Mouse (Mus musculus): ENCODE measurements around the gene Adamts14. TPM values are rescaled to one million over a fixed set of nuclear protein-coding genes. Genes with fewer than 3 reads are reported as not detected.

Gene Adamts14
- polyA plus RNA-seq, 1 experiment from 2014 or later, result 0.29 TPM

- no peaks in the 10 kb centered on the region for H3K4me1 ChIP-seq (ENCODE audit: control insufficient read depth, insufficient read depth, low read length)
- H3K27ac ChIP-seq (ENCODE audit: low read length), result no peak overlapping the region
- WGBS, result 95% methylated on average over 6 of the region's 6 CpGs
- no peak overlapping the region for H3K9ac ChIP-seq (ENCODE audit: low read depth, low read length)
- ATAC-seq, result no peak
- no peaks in the 10 kb centered on the region for H3K36me3 ChIP-seq (ENCODE audit: control insufficient read depth, insufficient read depth, low read length)
- no peak overlapping the region for H3K4me2 ChIP-seq (ENCODE audit: low read length)
- H3K27me3 ChIP-seq (ENCODE audit: control insufficient read depth, insufficient read depth, low read depth, low read length), result no peaks in the 10 kb centered on the region
- H3K9me3 ChIP-seq (replicated peaks; ENCODE audit: control insufficient read depth, low read length, poor library complexity, severe bottlenecking), result no peaks in the 10 kb centered on the region
- H3K4me3 ChIP-seq (ENCODE audit: low read depth, low read length), result no peak overlapping the region
Measured at GRCm38 (mm10) chr10:61246288-61246687, 26.9 kb downstream of the Adamts14 start.

- Histone ChIP-seq H3K9ac (ENCODE audit: low read depth, low read length) (no peak overlapping the region), H3K27ac (ENCODE audit: low read length) (no peak overlapping the region), H3K36me3 (ENCODE audit: control insufficient read depth, insufficient read depth, low read length) (no peaks in the 10 kb centered on the region), H3K9me3 (replicated peaks; ENCODE audit: control insufficient read depth, low read length, poor library complexity, severe bottlenecking) (no peaks in the 10 kb centered on the region), H3K4me3 (ENCODE audit: low read depth, low read length) (no peak overlapping the region), H3K4me2 (ENCODE audit: low read length) (no peak overlapping the region), H3K27me3 (ENCODE audit: control insufficient read depth, insufficient read depth, low read depth, low read length) (no peaks in the 10 kb centered on the region), H3K4me1 (ENCODE audit: control insufficient read depth, insufficient read depth, low read length) (no peaks in the 10 kb centered on the region)
- no peak for ATAC-seq
- WGBS, result 73% methylated on average over 4 of the region's 4 CpGs
Measured at GRCm38 (mm10) chr10:61241961-61242421, 31.2 kb downstream of the Adamts14 start.

- H3K9ac ChIP-seq (ENCODE audit: low read depth, low read length), result no peak overlapping the region
- no peak overlapping the region for H3K4me2 ChIP-seq (ENCODE audit: low read length)
- no peaks in the 10 kb centered on the region for H3K36me3 ChIP-seq (ENCODE audit: control insufficient read depth, insufficient read depth, low read length)
- no peaks in the 10 kb centered on the region for H3K4me1 ChIP-seq (ENCODE audit: control insufficient read depth, insufficient read depth, low read length)
- H3K4me3 ChIP-seq (ENCODE audit: low read depth, low read length), result no peak overlapping the region
- ATAC-seq, result no peak
- no peak overlapping the region for H3K27ac ChIP-seq (ENCODE audit: low read length)
- no peaks in the 10 kb centered on the region for H3K27me3 ChIP-seq (ENCODE audit: control insufficient read depth, insufficient read depth, low read depth, low read length)
- no peaks in the 10 kb centered on the region for H3K9me3 ChIP-seq (replicated peaks; ENCODE audit: control insufficient read depth, low read length, poor library complexity, severe bottlenecking)
- WGBS, result 75% methylated on average over 14 of the region's 14 CpGs
Measured at GRCm38 (mm10) chr10:61240108-61240920, 32.9 kb downstream of the Adamts14 start.

GRCm38 (mm10) chr10:61237391-61237785, 35.9 kb downstream of the Adamts14 start:
- no peak for ATAC-seq
- H3K27ac ChIP-seq (ENCODE audit: low read length), result no peak overlapping the region
- no peak overlapping the region for H3K9ac ChIP-seq (ENCODE audit: low read depth, low read length)
- H3K27me3 ChIP-seq (ENCODE audit: control insufficient read depth, insufficient read depth, low read depth, low read length), result no peaks in the 10 kb centered on the region
- H3K4me2 ChIP-seq (ENCODE audit: low read length), result no peak overlapping the region
- no peak overlapping the region for H3K4me3 ChIP-seq (ENCODE audit: low read depth, low read length)
- H3K4me1 ChIP-seq (ENCODE audit: control insufficient read depth, insufficient read depth, low read length), result no peaks in the 10 kb centered on the region; the same call in 1 of the 2 replicates
- 74% methylated on average over 6 of the region's 6 CpGs for WGBS
- H3K36me3 ChIP-seq (ENCODE audit: control insufficient read depth, insufficient read depth, low read length), result no peaks in the 10 kb centered on the region
- H3K9me3 ChIP-seq (replicated peaks; ENCODE audit: control insufficient read depth, low read length, poor library complexity, severe bottlenecking), result no peaks in the 10 kb centered on the region

- no peaks in the 10 kb centered on the region for H3K9me3 ChIP-seq (replicated peaks; ENCODE audit: control insufficient read depth, low read length, poor library complexity, severe bottlenecking)
- no peaks in the 10 kb centered on the region; the same call in 1 of the 2 replicates for H3K4me1 ChIP-seq (ENCODE audit: control insufficient read depth, insufficient read depth, low read length)
- H3K4me3 ChIP-seq (ENCODE audit: low read depth, low read length), result no peak overlapping the region
- no peak overlapping the region for H3K9ac ChIP-seq (ENCODE audit: low read depth, low read length)
- no peak for ATAC-seq
- 60% methylated on average over 4 of the region's 4 CpGs for WGBS
- no peak overlapping the region for H3K4me2 ChIP-seq (ENCODE audit: low read length)
- no peak overlapping the region for H3K27ac ChIP-seq (ENCODE audit: low read length)
- no peaks in the 10 kb centered on the region for H3K36me3 ChIP-seq (ENCODE audit: control insufficient read depth, insufficient read depth, low read length)
- no peaks in the 10 kb centered on the region for H3K27me3 ChIP-seq (ENCODE audit: control insufficient read depth, insufficient read depth, low read depth, low read length)
Measured at GRCm38 (mm10) chr10:61236683-61237390, 36.4 kb downstream of the Adamts14 start.

GRCm38 (mm10) chr10:61235677-61236267, 37.5 kb downstream of the Adamts14 start:
- Histone ChIP-seq H3K36me3 (ENCODE audit: control insufficient read depth, insufficient read depth, low read length) (no peaks in the 10 kb centered on the region), H3K27me3 (ENCODE audit: control insufficient read depth, insufficient read depth, low read depth, low read length) (no peaks in the 10 kb centered on the region), H3K27ac (ENCODE audit: low read length) (no peak overlapping the region), H3K9ac (ENCODE audit: low read depth, low read length) (no peak overlapping the region), H3K9me3 (replicated peaks; ENCODE audit: control insufficient read depth, low read length, poor library complexity, severe bottlenecking) (no peaks in the 10 kb centered on the region), H3K4me3 (ENCODE audit: low read depth, low read length) (no peak overlapping the region), H3K4me1 (ENCODE audit: control insufficient read depth, insufficient read depth, low read length) (no peaks in the 10 kb centered on the region; the same call in 1 of the 2 replicates), H3K4me2 (ENCODE audit: low read length) (no peak overlapping the region)
- 91% methylated on average over 6 of the region's 6 CpGs for WGBS
- ATAC-seq, result no peak

- Histone ChIP-seq H3K4me3 (ENCODE audit: low read depth, low read length) (no peak overlapping the region), H3K9ac (ENCODE audit: low read depth, low read length) (no peak overlapping the region), H3K27ac (ENCODE audit: low read length) (no peak overlapping the region), H3K4me2 (ENCODE audit: low read length) (no peak overlapping the region), H3K4me1 (ENCODE audit: control insufficient read depth, insufficient read depth, low read length) (no peaks in the 10 kb centered on the region; the same call in 1 of the 2 replicates), H3K9me3 (replicated peaks; ENCODE audit: control insufficient read depth, low read length, poor library complexity, severe bottlenecking) (no peaks in the 10 kb centered on the region), H3K36me3 (ENCODE audit: control insufficient read depth, insufficient read depth, low read length) (no peaks in the 10 kb centered on the region), H3K27me3 (ENCODE audit: control insufficient read depth, insufficient read depth, low read depth, low read length) (no peaks in the 10 kb centered on the region)
- WGBS, result 84% methylated on average over 4 of the region's 4 CpGs
- no peak for ATAC-seq
Measured at GRCm38 (mm10) chr10:61234319-61234718, 38.9 kb downstream of the Adamts14 start.

GRCm38 (mm10) chr10:61232858-61233567, 40.2 kb downstream of the Adamts14 start:
- 16% methylated on average over 6 of the region's 7 CpGs for WGBS
- Histone ChIP-seq H3K27me3 (ENCODE audit: control insufficient read depth, insufficient read depth, low read depth, low read length) (no peaks in the 10 kb centered on the region), H3K36me3 (ENCODE audit: control insufficient read depth, insufficient read depth, low read length) (no peaks in the 10 kb centered on the region), H3K4me1 (ENCODE audit: control insufficient read depth, insufficient read depth, low read length) (no peaks in the 10 kb centered on the region; the same call in 1 of the 2 replicates), H3K9me3 (replicated peaks; ENCODE audit: control insufficient read depth, low read length, poor library complexity, severe bottlenecking) (no peaks in the 10 kb centered on the region), H3K27ac (ENCODE audit: low read length) (no peak overlapping the region), H3K4me2 (ENCODE audit: low read length) (no peak overlapping the region), H3K9ac (ENCODE audit: low read depth, low read length) (no peak overlapping the region), H3K4me3 (ENCODE audit: low read depth, low read length) (no peak overlapping the region)
- ATAC-seq, result peak; percentile 66

All from midbrain, embryonic 16.5 days (tissue).